Mouse (Mus musculus): Measurements from ENCODE around the gene Krt75.
"Not testable (repeated sequence)": the region's sequence is repeated elsewhere in the genome, so short reads cannot be mapped to it uniquely, and the experiment has no call there.

The Krt75 gene

GRCm38 (mm10) chr15:101573796-101574345, at the start of gene Krt75:
Gene Krt75 (minus strand): TSS chr15:101573904.
- DNase-seq: no peak

GRCm38 (mm10) chr15:101599123-101599522, 25.4 kb upstream of the Krt75 start:
- no peak for DNase-seq

GRCm38 (mm10) chr15:101588216-101588615, 14.5 kb upstream of the Krt75 start:
- DNase-seq: no peak

- DNase-seq: no peak
Measured at GRCm38 (mm10) chr15:101584456-101584855, 10.8 kb upstream of the Krt75 start.

- DNase-seq: no peak
Measured at GRCm38 (mm10) chr15:101583211-101583965, 9.7 kb upstream of the Krt75 start.

GRCm38 (mm10) chr15:101581701-101582100, 8.0 kb upstream of the Krt75 start:
- no peak for DNase-seq

- DNase-seq: no peak
Measured at GRCm38 (mm10) chr15:101575506-101575905, 1.8 kb upstream of the Krt75 start.

GRCm38 (mm10) chr15:101567780-101568179, 5.9 kb downstream of the Krt75 start:
- DNase-seq: no peak

GRCm38 (mm10) chr15:101562850-101563249, 10.9 kb downstream of the Krt75 start, which contains the start of gene Krt90:
Gene Krt90 (minus strand): TSS chr15:101562950.
- no peak for DNase-seq

GRCm38 (mm10) chr15:101558034-101558646, 15.6 kb downstream of the Krt75 start:
- no peak for DNase-seq

GRCm38 (mm10) chr15:101553169-101553568, 20.5 kb downstream of the Krt75 start:
- DNase-seq: peak; percentile 74

GRCm38 (mm10) chr15:101552188-101552587, 21.5 kb downstream of the Krt75 start:
- DNase-seq: no peak

- no peak for DNase-seq
Measured at GRCm38 (mm10) chr15:101550567-101550966, 23.1 kb downstream of the Krt75 start, which contains the start of gene Krt82. Gene Krt82 (minus strand): TSS chr15:101550667.

- no peak for DNase-seq
Measured at GRCm38 (mm10) chr15:101544478-101544877, 29.2 kb downstream of the Krt75 start.

GRCm38 (mm10) chr15:101542543-101542942, 31.2 kb downstream of the Krt75 start:
- no peak for DNase-seq

GRCm38 (mm10) chr15:101538580-101538900, 35.2 kb downstream of the Krt75 start:
- DNase-seq: peak; percentile 20

GRCm38 (mm10) chr15:101537864-101538579, 35.7 kb downstream of the Krt75 start:
- peak; percentile 10 for DNase-seq

- DNase-seq: no peak
Measured at GRCm38 (mm10) chr15:101536054-101536850, 37.5 kb downstream of the Krt75 start.

- DNase-seq: no peak
Measured at GRCm38 (mm10) chr15:101532720-101533119, 41.0 kb downstream of the Krt75 start, which contains the start of gene Krt84. Gene Krt84 (minus strand): TSS chr15:101532820.

- DNase-seq: no peak
Measured at GRCm38 (mm10) chr15:101522556-101523232, 51.0 kb downstream of the Krt75 start.

- DNase-seq: peak; percentile 81
Measured at GRCm38 (mm10) chr15:101519792-101520191, 53.9 kb downstream of the Krt75 start.

- not testable (repeated sequence) for DNase-seq
Measured at GRCm38 (mm10) chr15:101517161-101517560, 56.5 kb downstream of the Krt75 start, which contains the start of gene Gm49425. Gene Gm49425 (minus strand): TSS chr15:101517261.
